Mouse (Mus musculus): ENCODE results near the gene Irf2.
A peak's percentile ranks its signal among the peaks of the same experiment; 100 is the strongest.

The Irf2 gene

DNA sequence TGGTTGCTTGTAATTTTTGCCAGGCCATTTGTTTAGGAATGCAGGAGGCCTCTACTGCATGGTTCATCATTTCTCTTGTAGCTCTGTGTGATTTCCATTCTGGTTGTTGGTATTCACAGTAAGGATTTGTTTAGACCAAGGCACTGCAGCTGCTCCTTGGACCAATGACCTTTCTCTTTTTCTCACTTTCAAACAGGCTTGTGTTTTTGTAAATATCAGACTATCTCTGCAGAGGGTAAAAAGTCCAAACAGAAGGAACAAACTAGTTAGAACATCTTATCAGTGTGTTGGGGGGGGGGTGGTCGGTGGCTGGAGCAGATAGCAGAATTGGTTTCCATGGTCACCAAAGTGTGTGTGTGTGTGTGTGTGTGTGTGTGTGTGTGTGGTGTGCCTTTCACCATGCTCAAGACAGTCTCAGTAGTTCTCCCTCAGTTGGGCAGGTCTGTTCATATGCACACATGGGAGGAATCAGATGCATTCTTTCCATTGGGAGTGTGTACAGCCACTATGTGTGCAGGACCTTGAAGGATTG lies 61.7 kb downstream of the Irf2 start:
- no peak for DNase-seq (ENCODE audit: low spot score)

GRCm38 (mm10) chr8:46802009-46802408 lies 62.5 kb downstream of the Irf2 start:
- no peak for DNase-seq (ENCODE audit: low spot score)

DNA sequence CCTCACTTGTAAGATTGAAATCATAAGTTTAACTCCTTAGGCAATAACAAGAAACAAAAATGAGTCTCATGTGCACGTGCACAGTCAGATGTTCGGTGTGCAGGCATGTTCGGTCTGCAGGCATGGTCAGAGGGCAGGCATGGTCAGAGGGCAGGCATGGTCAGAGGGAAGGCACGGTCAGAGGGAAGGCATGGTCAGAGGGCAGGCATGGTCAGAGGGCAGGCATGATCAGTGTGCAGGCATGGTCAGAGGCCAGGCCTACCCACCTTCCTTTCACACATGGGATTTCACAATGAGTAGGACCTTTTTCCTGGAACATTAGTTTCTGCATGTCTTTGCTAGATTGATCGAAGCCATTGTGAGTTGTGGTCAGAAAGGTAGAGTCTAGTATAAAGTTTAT lies 65.2 kb downstream of the Irf2 start:
- no peak for DNase-seq (ENCODE audit: low spot score)

DNA sequence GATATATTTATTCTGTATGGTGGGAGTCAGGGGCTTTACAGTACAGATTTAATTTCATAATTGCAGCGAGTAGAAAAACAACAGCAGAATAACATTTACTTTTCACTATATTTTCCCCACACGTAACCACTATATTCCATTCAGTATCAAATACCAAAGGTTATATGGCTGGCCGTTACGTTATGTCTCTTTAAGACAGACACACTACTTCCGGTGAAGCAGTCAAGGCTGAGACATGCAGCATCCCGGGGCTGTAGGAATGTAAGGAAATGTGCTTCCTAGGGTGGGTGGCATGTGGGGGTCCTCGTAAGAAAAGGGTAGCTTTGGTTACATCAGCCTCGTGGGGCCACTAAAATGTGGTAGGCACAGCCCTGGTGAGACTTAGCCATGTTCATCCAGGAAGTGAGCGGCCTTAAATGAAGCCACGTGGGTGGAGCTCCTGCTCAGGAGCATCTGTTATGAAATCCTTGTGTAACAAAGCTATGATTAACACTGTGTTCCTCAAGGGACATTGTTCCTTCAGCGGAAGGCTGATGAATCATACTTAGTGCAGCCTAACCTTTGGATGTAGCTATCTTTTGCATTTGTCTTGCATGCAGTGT lies 71.6 kb downstream of the Irf2 start:
- DNase-seq (ENCODE audit: low spot score), result no peak

DNA sequence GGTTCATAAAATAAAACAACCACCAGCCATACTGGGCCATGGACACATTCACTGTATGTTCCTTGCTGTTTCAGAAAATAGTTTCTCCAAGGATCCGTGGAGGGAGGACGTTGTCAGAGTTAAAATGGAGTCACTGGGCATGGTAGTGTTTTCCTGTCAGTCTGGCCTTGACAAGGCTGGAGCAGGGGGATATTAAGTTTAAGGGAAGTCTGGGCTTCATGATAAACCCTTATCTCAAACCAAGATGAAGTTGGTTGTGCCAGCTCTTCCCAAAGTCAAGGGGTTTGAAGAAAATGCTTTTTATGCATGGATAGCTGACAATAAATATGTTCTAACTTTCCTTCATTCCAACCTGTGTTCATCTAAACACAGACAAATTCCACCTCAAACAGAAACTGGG lies 72.4 kb downstream of the Irf2 start:
- no peak for DNase-seq (ENCODE audit: low spot score)

- no peak for DNase-seq (ENCODE audit: low spot score)
Measured at GRCm38 (mm10) chr8:46812966-46813365, 73.4 kb downstream of the Irf2 start.

DNA sequence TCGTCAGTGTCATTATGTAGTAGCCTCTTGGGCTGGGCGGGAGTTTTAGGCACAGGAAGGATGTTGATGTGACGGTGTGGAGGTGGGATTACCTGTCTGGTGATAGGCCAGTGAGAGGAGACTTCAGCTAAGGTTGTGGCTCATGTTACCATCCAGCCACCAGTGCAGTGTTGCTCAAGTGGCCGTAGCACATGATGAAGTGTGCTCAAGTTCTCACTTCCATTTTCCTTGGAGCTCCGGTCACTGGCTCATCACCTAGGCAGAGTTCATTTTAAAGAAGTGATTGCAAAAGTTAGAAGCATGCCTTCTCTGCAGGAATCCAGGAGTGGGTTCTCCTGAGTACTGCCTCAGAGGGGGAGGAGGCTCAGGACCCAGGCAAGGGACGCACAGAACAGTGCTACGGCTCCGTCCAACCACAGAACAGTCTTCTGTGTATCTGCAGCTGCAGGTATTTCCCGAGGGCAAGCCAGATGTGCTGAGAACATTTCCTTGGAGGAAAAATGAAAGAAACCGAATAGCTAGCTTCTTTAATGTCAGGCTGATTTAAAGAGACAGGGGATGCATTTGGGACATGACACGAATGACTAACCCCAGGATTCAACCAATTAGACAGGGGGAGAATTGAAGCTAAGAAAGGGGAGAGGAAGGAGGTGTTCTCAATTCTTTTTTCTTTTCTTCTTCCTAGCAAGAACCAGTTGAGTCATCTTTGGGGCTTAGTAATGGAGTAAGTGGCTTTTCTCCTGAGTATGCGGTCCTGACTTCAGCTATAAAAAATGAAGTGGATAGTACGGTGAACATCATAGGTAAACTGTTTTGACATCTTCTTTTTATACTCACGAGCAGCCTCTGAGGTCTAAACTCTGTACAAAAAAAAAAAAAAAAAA lies 78.8 kb downstream of the Irf2 start:
- no peak for DNase-seq (ENCODE audit: low spot score)

DNA sequence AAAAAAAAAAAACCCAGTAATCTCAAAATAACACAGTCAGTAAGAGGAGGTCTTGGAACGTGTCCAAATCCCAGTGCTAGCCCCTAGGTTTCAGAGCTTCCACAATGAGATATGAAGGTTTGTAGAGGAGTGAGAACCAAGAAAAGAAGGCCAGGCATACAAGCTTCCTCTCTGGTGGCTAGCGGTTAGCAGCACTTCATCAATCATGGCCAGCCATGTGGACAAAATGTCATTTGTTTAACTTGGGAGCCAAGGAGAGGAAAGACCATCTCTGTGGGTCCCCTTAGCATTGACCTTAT lies 79.4 kb downstream of the Irf2 start:
- DNase-seq (ENCODE audit: low spot score), result no peak

GRCm38 (mm10) chr8:46828734-46829413 lies 89.3 kb downstream of the Irf2 start:
- no peak for DNase-seq (ENCODE audit: low spot score)

DNA sequence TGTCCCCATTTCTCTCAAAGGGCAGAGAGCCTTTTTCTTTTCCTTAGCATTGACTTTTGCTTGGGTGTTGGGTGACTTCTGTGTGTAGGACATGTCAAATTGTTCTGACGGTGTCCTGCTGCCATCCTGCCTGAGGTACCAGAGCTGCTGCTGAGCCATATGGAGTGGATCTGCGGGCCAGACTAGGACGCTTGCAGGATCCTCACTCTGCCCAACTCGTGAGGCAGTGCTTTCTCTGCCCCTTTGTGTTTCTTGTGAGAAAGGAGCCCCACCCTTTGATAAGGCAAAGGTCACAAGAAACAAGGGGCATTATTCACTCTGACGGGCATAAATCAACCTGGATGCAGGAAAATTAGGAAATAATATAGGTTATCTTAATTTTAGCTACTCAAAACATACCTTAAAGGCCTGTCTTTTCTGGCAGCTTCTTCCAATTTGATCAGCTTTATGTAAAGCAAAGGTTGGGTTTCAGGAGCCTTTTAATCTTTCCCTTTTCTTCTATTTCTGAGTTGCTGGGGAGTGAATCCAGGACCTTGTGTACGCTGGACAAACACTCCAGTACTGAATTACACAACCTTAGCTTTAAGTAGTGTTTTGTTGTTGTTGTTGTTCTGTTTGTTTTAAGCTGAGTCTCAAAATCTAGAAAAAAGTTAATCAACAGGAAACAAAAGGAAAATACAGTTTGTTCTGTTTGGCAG lies 90.0 kb downstream of the Irf2 start:
- DNase-seq (ENCODE audit: low spot score), result no peak

DNA sequence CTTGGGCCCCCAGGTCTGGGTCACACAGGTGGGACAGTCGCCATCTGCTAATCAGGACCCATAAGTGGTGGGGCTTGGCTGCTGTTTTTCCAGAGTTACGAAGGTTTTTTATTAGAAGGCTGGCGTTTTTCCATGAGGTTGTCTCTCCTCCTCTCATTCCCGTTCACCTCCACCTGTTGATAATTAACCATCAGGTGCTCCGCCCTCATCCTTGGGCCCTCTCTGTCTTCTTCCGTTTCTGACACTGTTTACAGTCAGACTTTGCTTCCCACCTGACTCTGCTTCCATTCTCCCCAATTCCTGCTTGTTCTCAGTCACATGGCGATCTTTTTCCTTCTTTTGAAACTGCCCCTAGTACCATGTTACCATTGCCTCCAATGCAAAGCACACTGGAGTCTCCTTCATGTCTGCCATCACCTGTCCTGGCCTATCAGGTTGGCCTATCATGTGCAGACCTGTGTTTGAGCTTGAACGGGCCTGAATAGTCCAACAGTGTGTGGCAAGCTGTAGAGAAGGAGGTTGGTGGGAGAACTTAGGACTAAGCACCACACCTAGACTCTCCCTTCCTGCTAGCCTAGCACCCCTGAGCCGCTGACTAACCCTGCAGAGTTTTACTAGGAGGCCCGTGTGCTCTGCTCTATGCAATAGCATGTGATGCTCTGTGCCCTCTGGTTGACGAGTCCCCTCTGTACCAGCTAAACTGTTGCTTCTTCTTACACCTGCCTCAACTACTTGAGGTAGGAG lies 90.8 kb downstream of the Irf2 start:
- no peak for DNase-seq (ENCODE audit: low spot score)

GRCm38 (mm10) chr8:46831916-46832315 lies 92.4 kb downstream of the Irf2 start:
- no peak for DNase-seq (ENCODE audit: low spot score)

- DNase-seq (ENCODE audit: low spot score), result no peak
Measured at GRCm38 (mm10) chr8:46832399-46832798, 92.9 kb downstream of the Irf2 start.

GRCm38 (mm10) chr8:46833763-46834162 lies 94.2 kb downstream of the Irf2 start:
- no peak for DNase-seq (ENCODE audit: low spot score)

GRCm38 (mm10) chr8:46834440-46834839 lies 94.9 kb downstream of the Irf2 start:
- no peak for DNase-seq (ENCODE audit: low spot score)

- no peak for DNase-seq (ENCODE audit: low spot score)
Measured at GRCm38 (mm10) chr8:46836011-46836652, 96.6 kb downstream of the Irf2 start.

DNA sequence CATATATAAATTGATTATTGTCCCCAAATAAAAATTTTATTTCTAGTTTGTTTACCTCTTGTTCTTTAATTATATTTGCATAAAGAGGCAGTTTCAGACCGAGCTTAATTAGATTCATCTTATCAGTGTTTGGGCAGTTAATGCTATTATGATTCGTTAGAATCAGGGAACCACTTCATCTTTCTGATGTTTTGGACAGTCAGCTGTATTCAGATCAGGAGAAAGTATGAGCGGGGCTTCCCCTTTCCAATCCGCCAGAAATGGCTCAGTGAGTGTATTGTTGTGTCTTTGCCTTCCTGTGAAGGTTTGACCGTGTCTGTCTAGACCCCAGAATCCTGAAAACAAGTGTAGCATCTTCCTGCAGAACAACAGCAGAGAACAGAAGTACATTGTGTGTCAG lies 97.4 kb downstream of the Irf2 start:
- DNase-seq (ENCODE audit: low spot score), result no peak

DNA sequence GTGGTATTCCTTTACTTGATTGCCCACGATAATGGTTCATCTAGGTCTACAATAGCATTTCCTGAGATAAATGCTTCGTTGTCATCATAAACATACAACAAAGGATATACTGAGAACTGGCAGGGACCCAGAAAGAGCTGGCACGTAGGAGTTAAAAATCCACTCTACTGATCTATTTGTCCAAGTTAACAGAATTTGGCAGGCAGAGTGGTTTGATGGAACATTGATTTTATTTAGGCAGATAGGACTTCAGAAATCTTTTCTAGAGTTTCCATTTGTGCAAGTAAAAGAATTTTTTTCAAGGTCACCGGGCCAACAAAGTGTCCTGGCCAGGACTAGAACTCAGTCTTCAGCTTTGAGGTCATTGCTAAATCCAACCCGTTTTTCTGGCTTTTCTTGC lies 98.5 kb downstream of the Irf2 start:
- no peak for DNase-seq (ENCODE audit: low spot score)

GRCm38 (mm10) chr8:46840390-46840789 lies 100.9 kb downstream of the Irf2 start:
- no peak for DNase-seq (ENCODE audit: low spot score)

- DNase-seq (ENCODE audit: low spot score), result no peak
Measured at GRCm38 (mm10) chr8:46840791-46841190, 101.3 kb downstream of the Irf2 start.

DNA sequence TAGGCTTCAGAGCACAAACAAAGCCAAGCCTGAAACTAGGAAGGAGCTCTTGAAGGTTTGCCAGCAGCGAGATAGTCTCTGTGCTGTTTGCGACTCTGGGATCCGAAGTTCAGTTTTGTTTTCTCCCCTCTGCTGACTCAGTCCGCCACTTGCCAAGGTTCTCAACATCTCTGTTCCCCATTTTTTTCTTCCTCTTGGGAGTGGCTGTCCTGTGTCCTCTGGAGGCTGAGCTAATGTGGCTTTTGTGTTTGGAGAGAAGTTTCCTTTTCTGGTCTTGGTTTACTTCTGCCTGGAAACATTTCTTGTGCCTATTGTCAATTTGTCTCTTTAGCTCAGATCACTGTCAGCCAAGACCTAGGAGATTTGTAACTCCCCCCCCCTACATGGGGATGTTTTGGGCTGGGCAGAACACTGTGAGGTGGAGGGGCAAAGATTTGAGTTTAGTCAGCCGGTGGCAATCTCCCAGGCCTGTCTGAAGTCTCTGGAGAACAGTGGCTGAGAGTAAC lies 103.2 kb downstream of the Irf2 start:
- DNase-seq (ENCODE audit: low spot score), result peak; percentile 29

Measured in urinary bladder, postnatal 25 days (tissue).